Mouse (Mus musculus) stomach, embryonic 14.5 days (tissue): Measurements from ENCODE around the gene Mrvi1. TPM values are rescaled to one million over a fixed set of nuclear protein-coding genes. Genes with fewer than 3 reads are reported as not detected.

ENCODE experiments used
- ATAC-seq: fragments of 200-750 bp; cut with Nextera tagmentation; 2 replicates; pipeline ENCODE4 v1.8.0; 2017; ENCODE audit warnings: low read depth, moderate TSS enrichment; ENCODE audit not compliant: insufficient number of reproducible peaks, insufficient read depth, low FRiP score
- H3K27ac ChIP-seq: fragments of 300-500 bp; sonication (generic); 2 replicates; pipeline ENCODE4 v1.5.1; 2014; ENCODE audit warnings: mild to moderate bottlenecking, low read length, moderate library complexity, mixed read lengths
- H3K27me3 ChIP-seq: fragments of 300-500 bp; sonication (generic); 2 replicates; pipeline ENCODE4 v1.6.1; 2014; ENCODE audit warnings: low read length, control low read depth, mixed read lengths; ENCODE audit not compliant: control insufficient read depth, insufficient read depth
- H3K36me3 ChIP-seq: fragments of 300-500 bp; sonication (generic); 2 replicates; pipeline ENCODE4 v1.6.1; 2014; ENCODE audit warnings: mild to moderate bottlenecking, control low read depth, low read length, moderate library complexity, mixed read lengths; ENCODE audit not compliant: control insufficient read depth, insufficient read depth
- H3K4me1 ChIP-seq: fragments of 300-500 bp; sonication (generic); 2 replicates; pipeline ENCODE4 v1.6.1; 2014; ENCODE audit warnings: low read length, control low read depth, mixed read lengths; ENCODE audit not compliant: control insufficient read depth, insufficient read depth
- H3K4me2 ChIP-seq: fragments of 300-500 bp; sonication (generic); replicated peaks from 2 replicates; pipeline ENCODE4 v1.6.1; 2014; ENCODE audit warnings: low read depth, low read length, control low read depth
- H3K4me3 ChIP-seq: fragments of 300-500 bp; sonication (generic); 2 replicates; pipeline ENCODE4 v1.5.1; 2014; ENCODE audit warnings: low read depth, low read length, control low read depth
- H3K9ac ChIP-seq: fragments of 300-500 bp; sonication (generic); replicated peaks from 2 replicates; pipeline ENCODE4 v1.6.1; 2014; ENCODE audit warnings: low read depth, mild to moderate bottlenecking, control low read depth, low read length, moderate library complexity, mixed read lengths
- H3K9me3 ChIP-seq: fragments of 300-500 bp; sonication (generic); 2 replicates; pipeline ENCODE4 v1.6.1; 2016; ENCODE audit warnings: low read depth, low read length, control low read depth; ENCODE audit not compliant: control insufficient read depth
- WGBS: fragments of 180-500 bp; shearing (Covaris S2); extraction: QIAGEN DNeasy Blood & Tissue Kit; methylation state at CpG from one replicate; pipeline ENCODE4 v1.1.7; 2014; 5-methylcytosine and 5-hydroxymethylcytosine counted together
- polyA plus RNA-seq: library from polyadenylated mRNA; unstranded; fragments of >200 nt; fragmentation: Nextera tagmentation; extraction: Ambion mirVana; gene quantifications from 2 replicates; pipeline ENCODE4 v1.2.1, GENCODE M21; 2014

Mrvi1 gene
- polyA plus RNA-seq, 1 experiment from 2014 or later, result 36.3 TPM

DNA sequence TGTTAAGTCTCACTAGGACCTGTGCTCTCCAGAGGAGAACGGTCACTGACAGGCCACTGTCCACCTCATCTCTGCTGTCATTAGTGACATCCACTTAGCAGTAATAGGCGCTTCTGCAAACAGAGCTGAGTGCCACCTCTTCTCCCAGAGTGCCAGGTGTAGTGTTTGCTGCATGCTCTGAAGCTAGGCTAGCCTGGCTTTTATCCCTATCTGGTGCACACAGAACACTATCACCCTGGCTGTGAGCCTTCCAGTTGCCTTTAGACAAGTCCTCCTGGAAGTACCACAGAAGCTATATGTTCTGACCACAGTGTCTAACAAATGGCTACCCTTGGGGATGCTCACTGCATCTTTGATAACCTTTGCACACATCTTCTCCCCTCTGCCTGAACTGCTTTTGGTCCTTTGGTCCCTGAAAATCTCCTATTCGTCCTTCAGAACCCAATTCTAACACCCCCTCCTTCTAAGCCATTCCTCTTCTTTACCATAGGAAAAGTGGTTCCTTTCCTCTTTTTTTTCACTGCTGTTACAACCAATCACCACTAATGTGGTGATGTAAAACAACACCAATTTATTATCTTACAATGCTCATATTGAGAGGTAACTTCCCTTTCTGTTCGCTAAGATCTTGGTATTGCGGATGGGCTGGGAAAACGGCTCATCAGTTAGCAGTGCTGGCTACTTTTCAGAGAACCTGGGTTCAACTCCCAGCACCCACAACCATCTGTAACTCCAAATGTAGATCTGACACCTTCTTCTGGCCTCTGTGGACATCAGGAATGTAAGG lies 28.0 kb downstream of the Mrvi1 start:
- H3K36me3 ChIP-seq, result peaks cover 4% of the 10 kb centered on the region; the same call in 1 of the 2 replicates
- WGBS, result 83% methylated on average over 6 of the region's 6 CpGs
- no peak overlapping the region for H3K4me3 ChIP-seq
- no peaks in the 10 kb centered on the region for H3K9me3 ChIP-seq
- no peaks in the 10 kb centered on the region for H3K27me3 ChIP-seq
- no peak overlapping the region for H3K9ac ChIP-seq
- no peak for ATAC-seq
- no peak overlapping the region for H3K27ac ChIP-seq
- no peaks in the 10 kb centered on the region for H3K4me1 ChIP-seq
- H3K4me2 ChIP-seq, result no peak overlapping the region

GRCm38 (mm10) chr7:110953210-110953609 lies 29.1 kb downstream of the Mrvi1 start:
- Histone ChIP-seq H3K36me3 (peaks cover 4% of the 10 kb centered on the region; the same call in 1 of the 2 replicates), H3K27ac (no peak overlapping the region), H3K9me3 (no peaks in the 10 kb centered on the region), H3K4me3 (no peak overlapping the region), H3K4me1 (no peaks in the 10 kb centered on the region), H3K27me3 (no peaks in the 10 kb centered on the region), H3K9ac (no peak overlapping the region), H3K4me2 (no peak overlapping the region)
- 47% methylated on average over 1 of the region's 1 CpGs for WGBS
- no peak for ATAC-seq

DNA sequence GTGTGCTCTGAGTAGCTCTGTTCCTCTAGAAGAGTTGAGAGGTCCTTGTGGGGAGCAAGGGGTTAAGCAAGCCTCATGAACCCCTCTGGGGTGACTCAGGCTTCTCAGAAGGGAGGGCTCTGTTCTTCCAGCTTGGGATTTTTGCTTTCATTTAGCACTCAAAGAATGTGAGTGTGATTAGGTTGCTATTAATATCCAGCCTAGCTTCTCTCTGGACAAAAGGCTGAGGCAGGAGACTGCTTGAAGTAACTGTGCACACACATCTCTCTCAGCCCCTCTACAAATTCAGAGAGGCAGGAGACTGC lies 31.7 kb downstream of the Mrvi1 start:
- Histone ChIP-seq H3K27ac (no peak overlapping the region), H3K9ac (no peak overlapping the region), H3K9me3 (no peaks in the 10 kb centered on the region), H3K4me2 (no peak overlapping the region), H3K4me3 (no peak overlapping the region), H3K4me1 (no peaks in the 10 kb centered on the region), H3K27me3 (no peaks in the 10 kb centered on the region), H3K36me3 (peaks cover 4% of the 10 kb centered on the region; the same call in 1 of the 2 replicates)
- ATAC-seq, result no peak

GRCm38 (mm10) chr7:110949785-110950620 lies 32.3 kb downstream of the Mrvi1 start:
- no peak overlapping the region for H3K4me3 ChIP-seq
- H3K36me3 ChIP-seq, result peaks cover 4% of the 10 kb centered on the region; the same call in 1 of the 2 replicates
- no peaks in the 10 kb centered on the region for H3K27me3 ChIP-seq
- no peak overlapping the region for H3K4me2 ChIP-seq
- 81% methylated on average over 13 of the region's 13 CpGs for WGBS
- H3K4me1 ChIP-seq, result no peaks in the 10 kb centered on the region
- no peak overlapping the region for H3K27ac ChIP-seq
- no peak for ATAC-seq
- no peak overlapping the region for H3K9ac ChIP-seq
- no peaks in the 10 kb centered on the region for H3K9me3 ChIP-seq

GRCm38 (mm10) chr7:110948579-110948978 lies 33.7 kb downstream of the Mrvi1 start:
- H3K9me3 ChIP-seq, result no peaks in the 10 kb centered on the region
- H3K4me2 ChIP-seq, result no peak overlapping the region
- no peak for ATAC-seq
- H3K9ac ChIP-seq, result no peak overlapping the region
- no peak overlapping the region for H3K4me3 ChIP-seq
- peaks cover 7% of the 10 kb centered on the region; the same call in 1 of the 2 replicates for H3K36me3 ChIP-seq
- H3K27ac ChIP-seq, result no peak overlapping the region
- no peaks in the 10 kb centered on the region for H3K4me1 ChIP-seq
- no peaks in the 10 kb centered on the region for H3K27me3 ChIP-seq
- WGBS, result 85% methylated on average over 3 of the region's 3 CpGs

DNA sequence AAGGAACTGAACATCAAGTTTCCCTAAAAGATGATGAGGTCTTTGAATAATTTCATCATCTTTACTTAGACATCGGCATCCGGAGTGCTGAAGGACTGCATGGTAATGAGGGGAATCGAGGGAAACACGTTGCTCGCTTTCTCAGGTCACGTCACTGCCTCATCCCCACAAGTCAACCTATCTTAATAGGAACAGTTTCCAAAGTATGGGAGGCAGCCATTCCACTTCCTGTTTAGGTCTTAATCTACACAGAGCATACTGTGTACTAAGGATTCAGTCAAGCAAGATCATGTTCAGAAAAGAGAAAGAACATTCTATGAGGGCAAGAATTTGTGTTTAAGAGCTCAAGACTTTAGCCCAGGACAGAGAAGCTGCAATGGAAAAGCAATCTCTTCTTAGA lies 34.6 kb downstream of the Mrvi1 start:
- WGBS, result 92% methylated on average over 6 of the region's 6 CpGs
- no peaks in the 10 kb centered on the region for H3K4me1 ChIP-seq
- ATAC-seq, result no peak

GRCm38 (mm10) chr7:110946731-110947130 lies 35.5 kb downstream of the Mrvi1 start:
- WGBS, result 74% methylated on average over 6 of the region's 6 CpGs
- H3K27ac ChIP-seq, result no peak overlapping the region
- no peaks in the 10 kb centered on the region for H3K27me3 ChIP-seq
- H3K4me1 ChIP-seq, result no peaks in the 10 kb centered on the region
- H3K9ac ChIP-seq, result no peak overlapping the region
- H3K4me3 ChIP-seq, result no peak overlapping the region
- H3K9me3 ChIP-seq, result no peaks in the 10 kb centered on the region
- no peak for ATAC-seq
- no peak overlapping the region for H3K4me2 ChIP-seq
- peaks cover 7% of the 10 kb centered on the region; the same call in 1 of the 2 replicates for H3K36me3 ChIP-seq

More for the DNA sequence above, 34.6 kb downstream of the Mrvi1 start:
- Histone ChIP-seq H3K27me3 (no peaks in the 10 kb centered on the region), H3K4me3 (no peak overlapping the region), H3K36me3 (peaks cover 7% of the 10 kb centered on the region; the same call in 1 of the 2 replicates), H3K9ac (no peak overlapping the region), H3K9me3 (no peaks in the 10 kb centered on the region), H3K4me2 (no peak overlapping the region), H3K27ac (no peak overlapping the region)

DNA sequence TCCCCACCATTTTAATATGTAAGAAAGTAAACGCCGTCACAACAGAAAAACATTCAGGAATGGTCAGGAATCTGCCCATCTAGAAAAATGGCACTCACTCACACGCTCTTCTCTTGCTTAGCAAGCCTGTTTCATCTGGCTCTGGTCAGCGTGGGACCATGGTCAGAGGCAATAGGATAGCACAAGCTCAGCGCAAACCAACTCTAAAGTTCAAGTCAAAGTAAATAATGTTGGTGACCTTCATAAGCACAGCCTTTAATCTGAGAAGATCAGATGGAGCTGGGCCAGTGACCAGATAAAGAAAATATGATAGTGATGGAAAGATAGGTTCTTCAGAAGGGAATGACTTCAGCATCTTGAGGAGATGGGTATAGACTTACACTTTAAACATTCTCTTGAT lies 37.9 kb downstream of the Mrvi1 start:
- no peak overlapping the region for H3K27ac ChIP-seq
- 86% methylated on average over 5 of the region's 5 CpGs for WGBS
- no peak overlapping the region for H3K9ac ChIP-seq
- no peak overlapping the region for H3K4me3 ChIP-seq
- H3K9me3 ChIP-seq, result no peaks in the 10 kb centered on the region
- H3K4me2 ChIP-seq, result no peak overlapping the region
- ATAC-seq, result no peak
- peaks cover 2% of the 10 kb centered on the region; the same call in 1 of the 2 replicates for H3K36me3 ChIP-seq
- H3K4me1 ChIP-seq, result no peaks in the 10 kb centered on the region
- no peaks in the 10 kb centered on the region for H3K27me3 ChIP-seq
